Mouse (Mus musculus) kidney, postnatal 0 days (tissue): ENCODE results near the gene Ifitm6. TPM values are rescaled to one million over a fixed set of nuclear protein-coding genes. Genes with fewer than 3 reads are reported as not detected.

Experiments used
- ATAC-seq: fragments of 200-750 bp; cut with Nextera tagmentation; replicated peaks from 2 replicates; pipeline ENCODE4 v1.8.0; 2017; ENCODE audit warnings: low read depth, moderate number of reproducible peaks, moderate TSS enrichment, moderate library complexity; ENCODE audit not compliant: low FRiP score
- DNase-seq: peaks from one replicate; pipeline ENCODE4 v3.0.0-alpha.2; 2016; ENCODE audit warnings: low spot score
- H3K27ac ChIP-seq: fragments of 300-500 bp; sonication (generic); 2 replicates; pipeline ENCODE4 v1.5.1; 2014; ENCODE audit warnings: mild to moderate bottlenecking
- H3K27me3 ChIP-seq: fragments of 300-500 bp; sonication (generic); 2 replicates; pipeline ENCODE4 v1.6.1; 2014; ENCODE audit warnings: low read length, mixed read lengths; ENCODE audit not compliant: insufficient read depth
- H3K36me3 ChIP-seq: fragments of 300-500 bp; sonication (generic); 2 replicates; pipeline ENCODE4 v1.6.1; 2014; ENCODE audit warnings: low read length, mixed read lengths; ENCODE audit not compliant: insufficient read depth
- H3K4me1 ChIP-seq: fragments of 300-500 bp; sonication (generic); replicated peaks from 2 replicates; pipeline ENCODE4 v1.6.1; 2014; ENCODE audit warnings: antibody characterized with exemption, low read length, mixed read lengths; ENCODE audit not compliant: insufficient read depth
- H3K4me2 ChIP-seq: fragments of 300-500 bp; sonication (generic); 2 replicates; pipeline ENCODE4 v1.6.1; 2014; ENCODE audit warnings: mild to moderate bottlenecking, low read length, moderate library complexity, mixed read lengths
- H3K4me3 ChIP-seq: fragments of 300-500 bp; sonication (generic); replicated peaks from 2 replicates; pipeline ENCODE4 v1.5.1; 2014; ENCODE audit warnings: low read depth, low read length
- H3K9ac ChIP-seq: fragments of 300-500 bp; sonication (generic); 2 replicates; pipeline ENCODE4 v1.6.1; 2014; ENCODE audit warnings: low read depth, low read length
- H3K9me3 ChIP-seq: fragments of 300-500 bp; sonication (generic); replicated peaks from 2 replicates; pipeline ENCODE4 v1.6.1; 2016; ENCODE audit warnings: low read length, inconsistent platforms, mixed read lengths
- CTCF ChIP-seq: IDR thresholded peaks from 2 replicates; pipeline ENCODE4 v1.5.1; 2016; ENCODE audit warnings: antibody characterized with exemption, low read depth, mild to moderate bottlenecking, moderate library complexity
- WGBS: fragments of 180-500 bp; shearing (Covaris S2); extraction: QIAGEN DNeasy Blood & Tissue Kit; methylation state at CpG from one replicate; pipeline ENCODE4 v1.1.7; 2014; 5-methylcytosine and 5-hydroxymethylcytosine counted together
- polyA plus RNA-seq: library from polyadenylated mRNA; unstranded; fragments of >200 nt; fragmentation: Nextera tagmentation; extraction: Ambion mirVana; gene quantifications from 2 replicates; pipeline ENCODE4 v1.2.1, GENCODE M21; 2015

The Ifitm6 gene
- polyA plus RNA-seq, 1 experiment from 2014 or later = 1.1 TPM

DNA sequence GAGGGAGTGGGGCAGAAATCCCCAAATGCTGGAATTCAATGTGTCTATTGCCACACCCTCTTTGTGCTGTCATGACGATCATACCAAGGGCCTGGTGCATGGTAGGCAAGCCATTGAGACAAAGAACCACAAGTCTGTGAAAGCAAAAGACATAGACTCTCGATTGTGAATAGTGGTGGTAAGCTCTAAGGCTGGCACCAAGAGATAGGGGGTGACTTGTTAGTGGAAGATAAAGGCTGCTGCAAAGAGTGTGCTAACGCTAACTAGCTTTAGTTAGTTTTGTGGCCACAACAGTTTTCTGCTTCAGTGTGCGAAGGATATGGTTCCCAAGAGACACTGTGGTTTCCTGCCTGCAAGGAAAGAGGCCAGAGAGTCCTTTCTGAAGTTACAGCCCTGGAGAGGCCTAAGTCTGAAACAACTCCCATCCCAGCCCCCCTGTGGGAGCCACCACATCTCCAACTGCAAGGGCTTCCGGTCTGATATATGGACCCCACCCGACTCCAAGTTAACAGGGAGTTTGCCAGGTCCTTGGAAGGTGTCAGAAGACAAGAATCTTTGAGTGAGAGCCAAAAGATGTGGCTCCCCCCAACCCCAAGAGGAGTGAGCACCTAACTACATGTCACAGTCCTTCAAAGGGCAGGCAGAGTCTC is 29.3 kb upstream of the Ifitm6 start:
- no peak overlapping the region for H3K4me3 ChIP-seq
- 62% methylated on average over 6 of the region's 6 CpGs for WGBS
- peak overlapping the region; percentile 88 for H3K27ac ChIP-seq
- H3K9ac ChIP-seq = no peak overlapping the region
- no peak for TF ChIP-seq CTCF
- H3K36me3 ChIP-seq = no peaks in the 10 kb centered on the region
- H3K4me1 ChIP-seq = no peaks in the 10 kb centered on the region; the same call in 1 of the 2 replicates
- no peaks in the 10 kb centered on the region for H3K9me3 ChIP-seq
- no peaks in the 10 kb centered on the region for H3K27me3 ChIP-seq
- DNase-seq (peak; percentile 83), ATAC-seq (no peak)
- peak overlapping the region; percentile 69; the same call in 1 of the 2 replicates for H3K4me2 ChIP-seq

DNA sequence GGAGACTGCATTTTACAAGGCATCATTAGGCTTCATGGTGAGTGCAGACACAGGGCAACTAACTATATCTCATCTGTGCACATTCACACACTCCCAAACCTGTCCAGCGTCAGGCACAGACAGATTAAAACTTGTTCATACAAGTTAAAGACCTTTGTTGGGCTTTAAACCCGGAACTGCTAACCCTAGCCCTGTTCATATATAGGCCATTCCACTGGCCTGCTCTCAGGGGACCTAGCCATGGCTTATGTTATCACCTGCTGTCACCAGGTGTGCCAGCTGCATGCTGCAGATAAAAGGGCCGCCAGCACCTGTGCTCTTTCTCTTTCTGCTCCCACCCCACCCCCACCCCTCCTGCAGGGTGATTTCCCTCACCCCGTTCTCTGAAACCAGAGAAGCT is 24.8 kb upstream of the Ifitm6 start:
- ATAC-seq = no peak
- H3K27ac ChIP-seq = no peak overlapping the region
- H3K4me1 ChIP-seq = no peaks in the 10 kb centered on the region
- no peak overlapping the region for H3K4me2 ChIP-seq
- H3K9ac ChIP-seq = no peak overlapping the region
- no peak for TF ChIP-seq CTCF
- DNase-seq = no peak
- 45% methylated on average over 4 of the region's 4 CpGs for WGBS
- no peaks in the 10 kb centered on the region for H3K9me3 ChIP-seq
- H3K27me3 ChIP-seq = no peaks in the 10 kb centered on the region
- H3K4me3 ChIP-seq = no peak overlapping the region
- H3K36me3 ChIP-seq = no peaks in the 10 kb centered on the region

DNA sequence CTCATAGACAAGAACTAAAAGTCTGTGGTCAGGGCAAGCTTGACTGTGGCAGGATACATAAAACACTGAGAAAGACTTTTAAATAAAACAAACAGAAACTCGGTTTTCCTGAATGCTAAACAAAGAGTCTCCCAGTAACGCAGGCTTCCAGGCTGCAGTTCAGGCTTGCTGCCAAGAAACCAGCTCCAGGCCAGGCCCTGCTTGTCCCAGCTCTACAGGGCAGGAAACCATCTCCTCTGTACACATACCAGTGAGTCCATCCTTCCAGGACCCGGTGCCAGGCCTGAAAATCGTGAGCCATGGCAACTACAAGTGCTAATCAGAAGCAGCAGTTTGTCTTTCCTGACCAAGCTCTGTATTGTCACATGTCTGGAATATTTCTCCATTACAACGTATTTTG is 23.9 kb upstream of the Ifitm6 start:
- Histone ChIP-seq H3K4me2 (no peak overlapping the region), H3K27ac (peak overlapping the region; percentile 83), H3K4me1 (no peaks in the 10 kb centered on the region), H3K27me3 (no peaks in the 10 kb centered on the region), H3K9me3 (no peaks in the 10 kb centered on the region), H3K4me3 (no peak overlapping the region), H3K9ac (no peak overlapping the region), H3K36me3 (no peaks in the 10 kb centered on the region)
- TF ChIP-seq CTCF = no peak
- WGBS = 17% methylated on average over 5 of the region's 5 CpGs
- DNase-seq (peak; percentile 91), ATAC-seq (0 out of 2 replicates have a peak, but pooled peaks have one; percentile 52)

DNA sequence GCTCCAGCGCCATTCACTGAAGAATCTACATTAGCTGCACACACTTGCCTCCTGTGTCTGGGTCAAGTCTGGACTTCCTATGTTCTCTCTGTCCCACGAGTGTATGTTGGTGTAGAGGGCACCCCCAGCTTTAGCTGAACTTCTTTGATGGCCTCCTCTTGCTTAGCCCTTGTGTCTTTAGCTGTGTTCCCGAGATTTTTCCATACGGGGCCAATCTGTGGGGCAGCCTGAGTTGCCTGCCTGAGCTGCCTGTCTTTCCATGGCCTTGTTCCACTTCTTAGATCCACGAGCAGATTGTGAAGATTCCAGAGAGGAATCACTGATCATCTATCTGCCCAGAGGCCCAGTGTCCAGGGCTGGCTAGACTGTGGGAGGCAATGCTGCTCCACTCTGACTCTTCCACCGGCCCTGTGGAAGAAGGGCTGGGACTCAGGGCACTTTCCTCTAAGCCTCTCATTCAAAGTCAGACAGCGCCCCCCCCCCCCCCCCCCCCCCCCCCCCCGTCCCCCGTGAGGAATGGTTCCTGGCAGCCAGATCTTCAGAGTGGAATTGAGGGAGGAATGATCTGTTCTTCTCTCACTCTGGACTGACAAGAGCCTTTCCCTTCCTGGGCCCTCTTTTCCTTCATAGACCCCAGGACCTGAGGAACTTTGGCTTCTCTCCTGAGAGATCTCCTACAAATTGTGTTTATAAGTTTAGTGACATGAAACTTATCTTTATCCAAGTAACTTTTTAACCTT is 23.3 kb upstream of the Ifitm6 start:
- WGBS = 31% methylated on average over 6 of the region's 9 CpGs
- H3K9ac ChIP-seq = no peak overlapping the region
- DNase-seq = peak; percentile 69

DNA sequence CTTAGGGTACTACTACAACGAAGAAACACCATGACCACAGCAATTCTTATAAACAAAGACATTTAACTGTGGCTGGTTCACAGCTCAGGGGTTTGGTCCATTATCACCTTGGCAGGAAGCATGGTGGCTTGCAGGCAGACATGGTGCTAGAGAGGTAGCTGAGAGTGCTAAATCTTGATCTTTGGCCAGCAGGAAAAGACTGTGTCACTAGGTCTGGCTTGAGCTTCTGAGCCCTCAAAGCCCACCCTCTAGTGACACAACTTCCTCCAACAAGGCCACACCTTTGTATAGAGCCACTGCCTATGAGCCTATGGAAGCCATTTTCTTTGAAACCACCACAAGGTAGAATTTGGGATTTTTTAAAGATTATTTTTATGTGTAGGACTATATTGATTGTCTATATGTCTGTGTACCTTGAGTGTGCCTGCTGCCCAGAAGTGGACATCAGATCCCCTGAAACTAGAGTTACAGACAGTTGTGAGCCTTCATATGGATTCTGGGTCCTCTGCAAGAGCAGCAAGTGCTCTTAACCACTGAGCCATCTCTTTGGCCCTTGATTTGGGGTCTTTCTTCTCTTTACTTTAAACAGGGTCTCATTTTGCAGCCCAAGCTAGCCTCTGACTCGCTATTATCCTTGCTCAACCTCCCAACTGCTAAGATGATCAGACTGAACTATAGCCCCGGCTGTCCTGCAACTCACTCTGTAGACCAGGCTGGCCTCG is 21.8 kb upstream of the Ifitm6 start:
- Histone ChIP-seq H3K9me3 (no peaks in the 10 kb centered on the region), H3K4me3 (no peak overlapping the region), H3K9ac (no peak overlapping the region), H3K27me3 (no peaks in the 10 kb centered on the region), H3K4me1 (no peaks in the 10 kb centered on the region), H3K36me3 (no peaks in the 10 kb centered on the region), H3K4me2 (no peak overlapping the region), H3K27ac (no peak overlapping the region)
- TF ChIP-seq CTCF = no peak
- WGBS = 96% methylated on average over 4 of the region's 4 CpGs
- no peak for DNase-seq
- no peak for ATAC-seq

More for the DNA sequence above, 23.3 kb upstream of the Ifitm6 start:
- no peak overlapping the region for H3K4me2 ChIP-seq
- peak overlapping the region; percentile 83 for H3K27ac ChIP-seq
- TF ChIP-seq CTCF = no peak
- H3K9me3 ChIP-seq = no peaks in the 10 kb centered on the region
- H3K4me3 ChIP-seq = no peak overlapping the region
- ATAC-seq = no peak
- no peaks in the 10 kb centered on the region for H3K36me3 ChIP-seq
- no peaks in the 10 kb centered on the region for H3K27me3 ChIP-seq
- H3K4me1 ChIP-seq = no peaks in the 10 kb centered on the region
